Comparison of ENCODE assay signal across 24 mouse cellular contexts in the genomic region with DNA sequence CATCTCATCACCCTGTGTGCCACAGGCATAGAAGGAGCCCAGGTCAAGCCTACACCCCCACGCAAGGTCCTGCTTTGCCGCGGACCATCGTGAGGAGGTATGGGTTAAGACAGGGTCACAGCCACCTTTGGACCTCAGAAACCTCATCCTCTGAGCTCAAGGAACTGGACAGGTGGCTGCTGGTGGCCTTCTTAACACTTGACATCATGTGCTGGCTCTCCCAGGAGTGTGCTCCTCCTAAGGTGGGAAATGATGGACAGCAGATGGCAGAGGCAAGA. TPM values are rescaled to one million over a fixed set of nuclear protein-coding genes. Genes with fewer than 3 reads are reported as not detected.
A peak's percentile ranks its signal among the peaks of the same experiment; 100 is the strongest.
DNase-seq lines count a peak whose midpoint lies in the region; ATAC-seq and TF ChIP-seq lines count a peak whose summit lies in the region.
"Had no signal": no experiment of that assay in that cellular context is flagged by ENCODE, and none has a peak within 500 bp of the region (broad histone marks: within the 10 kb centered on the region; RNA-seq: fewer than 3 reads in every experiment).

No protein-coding gene starts in this region.

- no peaks in the 10 kb centered on the region for H3K36me3 ChIP-seq in heart, embryonic 12.5 days
- H3K36me3 ChIP-seq in kidney, embryonic 16.5 days (ENCODE audit: insufficient read depth, low read length): no peaks in the 10 kb centered on the region
- no peaks in the 10 kb centered on the region for H3K36me3 ChIP-seq in spleen, adult 2 months (ENCODE audit: control insufficient read depth, insufficient read depth, low read length)
- no peaks in the 10 kb centered on the region for H3K36me3 ChIP-seq in small intestine, adult 2 months (ENCODE audit: control insufficient read depth, insufficient read depth, low read length)
- H3K36me3 ChIP-seq: embryonic facial prominence, embryonic 15.5 days; hindbrain, embryonic 13.5 days; midbrain, embryonic 15.5 days; neural tube, embryonic 15.5 days; stomach, embryonic 15.5 days had no signal

- no peak for DNase-seq in heart, postnatal 36 days
- DNase-seq in kidney, postnatal 10 days: no peak
- no peak for DNase-seq in spleen, adult 2 months (ENCODE audit: low read depth in 1 of 2, low spot score in 2 of 2)
- no peak for DNase-seq in spleen, postnatal 10 days (ENCODE audit: low spot score in 2 of 2)
- DNase-seq: cerebellum, adult 18-20 months; cerebellum, postnatal 36 days; gastrocnemius, postnatal 36 days; layer of hippocampus, postnatal 36 days; lung, postnatal 10 days had no signal

- H3K27me3 ChIP-seq in heart, embryonic 12.5 days (replicated peaks): no peaks in the 10 kb centered on the region; the same call in 1 of the 2 replicates
- H3K27me3 ChIP-seq in kidney, embryonic 16.5 days (ENCODE audit: insufficient read depth, low read length): no peaks in the 10 kb centered on the region
- H3K27me3 ChIP-seq in spleen, adult 2 months (ENCODE audit: control insufficient read depth, insufficient read depth, low read length): no peaks in the 10 kb centered on the region
- H3K27me3 ChIP-seq in small intestine, adult 2 months (ENCODE audit: control insufficient read depth, insufficient read depth, low read length): no peaks in the 10 kb centered on the region
- H3K27me3 ChIP-seq: embryonic facial prominence, embryonic 15.5 days; midbrain, embryonic 15.5 days; neural tube, embryonic 15.5 days; stomach, embryonic 15.5 days had no signal

- no peak overlapping the region for H3K4me2 ChIP-seq in heart, embryonic 12.5 days
- H3K4me2 ChIP-seq in kidney, embryonic 16.5 days (replicated peaks; ENCODE audit: low read depth, low read length): no peak overlapping the region
- H3K4me2 ChIP-seq: embryonic facial prominence, embryonic 15.5 days; heart, embryonic 11.5 days; hindbrain, embryonic 13.5 days; midbrain, embryonic 15.5 days; neural tube, embryonic 15.5 days; stomach, embryonic 15.5 days had no signal

- H3K27ac ChIP-seq in heart, embryonic 12.5 days (ENCODE audit: poor library complexity, severe bottlenecking): peak overlapping the region; percentile 34
- peak overlapping the region; percentile 54 for H3K27ac ChIP-seq in kidney, embryonic 16.5 days (ENCODE audit: low read length)
- peak overlapping the region; percentile 88 for H3K27ac ChIP-seq in spleen, adult 2 months (ENCODE audit: insufficient read depth, low read length)
- H3K27ac ChIP-seq in small intestine, adult 2 months (ENCODE audit: insufficient read depth, low read depth, low read length): peak overlapping the region; percentile 71
- H3K27ac ChIP-seq: embryonic facial prominence, embryonic 15.5 days; hindbrain, embryonic 13.5 days; layer of hippocampus, adult 2 months; midbrain, embryonic 15.5 days; neural tube, embryonic 15.5 days; stomach, embryonic 15.5 days had no signal

- H3K4me3 ChIP-seq in heart, embryonic 12.5 days: no peak overlapping the region
- H3K4me3 ChIP-seq in kidney, embryonic 16.5 days (ENCODE audit: low read length): no peak overlapping the region
- H3K4me3 ChIP-seq in spleen, adult 2 months (ENCODE audit: extremely low read depth, insufficient read depth, insufficient read length): peak overlapping the region; percentile 58
- peak overlapping the region; percentile 56 for H3K4me3 ChIP-seq in small intestine, adult 2 months (ENCODE audit: low read depth, low read length)
- H3K4me3 ChIP-seq: embryonic facial prominence, embryonic 15.5 days; hindbrain, embryonic 13.5 days; layer of hippocampus, adult 2 months; midbrain, embryonic 15.5 days; myocyte; neural tube, embryonic 15.5 days; stomach, embryonic 15.5 days had no signal

- ATAC-seq in heart, embryonic 12.5 days (ENCODE audit: insufficient number of reproducible peaks, low FRiP score): no peak
- no peak for ATAC-seq in kidney, embryonic 16.5 days (ENCODE audit: low FRiP score, low TSS enrichment)
- ATAC-seq in megakaryocyte-erythroid progenitor cell, adult 5-6 weeks (replicated peaks; ENCODE audit: low FRiP score, low TSS enrichment, poor library complexity, severe bottlenecking): no peak
- ATAC-seq: forebrain, embryonic 16.5 days; midbrain, embryonic 15.5 days had no signal

- no peak overlapping the region for H3K9ac ChIP-seq in heart, embryonic 12.5 days
- no peak overlapping the region for H3K9ac ChIP-seq in kidney, embryonic 16.5 days (replicated peaks; ENCODE audit: low read length)
- H3K9ac ChIP-seq: embryonic facial prominence, embryonic 15.5 days; hindbrain, embryonic 13.5 days; midbrain, embryonic 15.5 days; neural tube, embryonic 15.5 days; stomach, embryonic 15.5 days had no signal

- peaks cover 11% of the 10 kb centered on the region for H3K4me1 ChIP-seq in heart, embryonic 12.5 days (replicated peaks)
- H3K4me1 ChIP-seq in kidney, embryonic 16.5 days (ENCODE audit: insufficient read depth, low read length): peaks cover 13% of the 10 kb centered on the region
- H3K4me1 ChIP-seq in spleen, adult 2 months (ENCODE audit: control insufficient read depth, insufficient read depth, insufficient read length): peaks cover 21% of the 10 kb centered on the region; the same call in 1 of the 2 replicates
- H3K4me1 ChIP-seq in small intestine, adult 2 months (ENCODE audit: control insufficient read depth, insufficient read depth, insufficient read length, low read length): no peaks in the 10 kb centered on the region
- H3K4me1 ChIP-seq: embryonic facial prominence, embryonic 15.5 days; stomach, embryonic 15.5 days had no signal

- intact Hi-C loops in heart, postnatal 36 days (cut with DNase I): no loop called here

- TF ChIP-seq CTCF in spleen, adult 2 months (IDR thresholded peaks at IDR 0.05; ENCODE audit: extremely low read depth, insufficient read depth, insufficient read length, insufficient replicate concordance): no peak
- TF ChIP-seq CTCF in small intestine, adult 2 months (IDR thresholded peaks at IDR 0.05; ENCODE audit: extremely low read depth, insufficient read length, insufficient replicate concordance, low read depth, low read length): no peak

- no peak for TF ChIP-seq POLR2A in spleen, adult 2 months (IDR thresholded peaks at IDR 0.05; ENCODE audit: low read depth, low read length)
- no peak for TF ChIP-seq POLR2A in small intestine, adult 2 months (IDR thresholded peaks at IDR 0.05; ENCODE audit: low read depth, low read length)

- WGBS in heart, embryonic 12.5 days: 94% methylated on average over 4 of the region's 4 CpGs
- 84% methylated on average over 4 of the region's 4 CpGs for WGBS in kidney, embryonic 16.5 days
- WGBS in spleen, adult 2 months: 89% methylated on average over 4 of the region's 4 CpGs
- WGBS in small intestine, adult 2 months: 98% methylated on average over 4 of the region's 4 CpGs

- H3K9me3 ChIP-seq in heart, embryonic 12.5 days (replicated peaks): no peaks in the 10 kb centered on the region
- H3K9me3 ChIP-seq in kidney, embryonic 16.5 days (ENCODE audit: low read length): no peaks in the 10 kb centered on the region
- H3K9me3 ChIP-seq: embryonic facial prominence, embryonic 15.5 days; hindbrain, embryonic 13.5 days; megakaryocyte, embryonic 14.5 days; midbrain, embryonic 15.5 days; neural tube, embryonic 15.5 days; stomach, embryonic 15.5 days had no signal

RNA-seq across cellular contexts. Expression of a gene that starts 0.4 kb away (rescaled TPM):
- polyA plus RNA-seq in heart, embryonic 12.5 days (2016; fragmentation: Nextera tagmentation; extraction: Ambion mirVana): 3.5 and 4.1 TPM in 2 replicates
- total RNA-seq in heart, postnatal 36 days (2021): 1 to 10 TPM in 1 of 2 experiments, under 1 TPM in 1; 0.72 to 1.5 TPM
- polyA plus RNA-seq in kidney, embryonic 16.5 days (2015; fragmentation: Nextera tagmentation; extraction: Ambion mirVana): 10.8 and 13.0 TPM in 2 replicates
- polyA plus RNA-seq in spleen, adult 2 months (2012; rRNA removed): 109 and 117 TPM in 2 replicates
- polyA plus RNA-seq in small intestine, adult 2 months (2012; rRNA removed): 8.3 and 15.0 TPM in 2 replicates
- 12.7 and 12.8 TPM in 2 replicates for total RNA-seq in megakaryocyte-erythroid progenitor cell, adult 5-6 weeks (2014; fragmentation: Nextera tagmentation)
- total RNA-seq in megakaryocyte-erythroid progenitor cell, adult 5-6 weeks (2017): 3.7 and 11.6 TPM in 2 replicates

RNA-seq across cellular contexts. Expression of a gene that starts 5.3 kb away (rescaled TPM):
- polyA plus RNA-seq in heart, embryonic 12.5 days (2016; fragmentation: Nextera tagmentation; extraction: Ambion mirVana): 4.3 and 4.7 TPM in 2 replicates
- under 1 TPM; 0.46 to 1.00 TPM for total RNA-seq in heart, postnatal 36 days (2021)
- polyA plus RNA-seq in kidney, embryonic 16.5 days (2015; fragmentation: Nextera tagmentation; extraction: Ambion mirVana): 35.9 and 37.8 TPM in 2 replicates
- 10.9 and 17.2 TPM in 2 replicates for polyA plus RNA-seq in spleen, adult 2 months (2012; rRNA removed)
- polyA plus RNA-seq in small intestine, adult 2 months (2012; rRNA removed): 0.65 and 1.3 TPM in 2 replicates
- not detected in 2 replicates for total RNA-seq in megakaryocyte-erythroid progenitor cell, adult 5-6 weeks (2014; fragmentation: Nextera tagmentation)
- not detected in 2 replicates for total RNA-seq in megakaryocyte-erythroid progenitor cell, adult 5-6 weeks (2017)
- total RNA-seq: gastrocnemius, postnatal 36 days; left cerebral cortex, postnatal 14 days had no signal
- polyA plus RNA-seq: neural tube, embryonic 15.5 days had no signal

RNA-seq across cellular contexts. Expression of a gene that starts 27.4 kb away (rescaled TPM):
- polyA plus RNA-seq in heart, embryonic 12.5 days (2016; fragmentation: Nextera tagmentation; extraction: Ambion mirVana): 155 and 156 TPM in 2 replicates
- 100 to 1,000 TPM; 125 to 129 TPM for total RNA-seq in heart, postnatal 36 days (2021)
- 296 and 307 TPM in 2 replicates for polyA plus RNA-seq in kidney, embryonic 16.5 days (2015; fragmentation: Nextera tagmentation; extraction: Ambion mirVana)
- polyA plus RNA-seq in spleen, adult 2 months (2012; rRNA removed): 185 and 203 TPM in 2 replicates
- polyA plus RNA-seq in small intestine, adult 2 months (2012; rRNA removed): 171 and 202 TPM in 2 replicates
- total RNA-seq in megakaryocyte-erythroid progenitor cell, adult 5-6 weeks (2014; fragmentation: Nextera tagmentation): 425 and 431 TPM in 2 replicates
- total RNA-seq in megakaryocyte-erythroid progenitor cell, adult 5-6 weeks (2017): 323 and 412 TPM in 2 replicates

RNA-seq across cellular contexts. Expression of a gene that starts 27.4 kb away (rescaled TPM):
- polyA plus RNA-seq in heart, embryonic 12.5 days (2016; fragmentation: Nextera tagmentation; extraction: Ambion mirVana): 139 and 153 TPM in 2 replicates
- 10 to 100 TPM; 42.7 to 43.6 TPM for total RNA-seq in heart, postnatal 36 days (2021)
- polyA plus RNA-seq in kidney, embryonic 16.5 days (2015; fragmentation: Nextera tagmentation; extraction: Ambion mirVana): 216 and 221 TPM in 2 replicates
- 119 and 129 TPM in 2 replicates for polyA plus RNA-seq in spleen, adult 2 months (2012; rRNA removed)
- 77.1 and 132 TPM in 2 replicates for polyA plus RNA-seq in small intestine, adult 2 months (2012; rRNA removed)
- total RNA-seq in megakaryocyte-erythroid progenitor cell, adult 5-6 weeks (2014; fragmentation: Nextera tagmentation): 116 and 126 TPM in 2 replicates
- 89.9 and 120 TPM in 2 replicates for total RNA-seq in megakaryocyte-erythroid progenitor cell, adult 5-6 weeks (2017)

RNA-seq across cellular contexts. Expression of a gene that starts 30.5 kb away (rescaled TPM):
- 140 and 146 TPM in 2 replicates for polyA plus RNA-seq in heart, embryonic 12.5 days (2016; fragmentation: Nextera tagmentation; extraction: Ambion mirVana)
- 10 to 100 TPM; 17.7 to 21.1 TPM for total RNA-seq in heart, postnatal 36 days (2021)
- polyA plus RNA-seq in kidney, embryonic 16.5 days (2015; fragmentation: Nextera tagmentation; extraction: Ambion mirVana): 285 and 304 TPM in 2 replicates
- polyA plus RNA-seq in spleen, adult 2 months (2012; rRNA removed): 55.1 and 69.0 TPM in 2 replicates
- polyA plus RNA-seq in small intestine, adult 2 months (2012; rRNA removed): 13.7 and 31.1 TPM in 2 replicates
- total RNA-seq in megakaryocyte-erythroid progenitor cell, adult 5-6 weeks (2014; fragmentation: Nextera tagmentation): 136 and 147 TPM in 2 replicates
- 72.7 and 76.2 TPM in 2 replicates for total RNA-seq in megakaryocyte-erythroid progenitor cell, adult 5-6 weeks (2017)

Comparison
In these comparisons a context has a peak if more than half of its experiments do, and no peak if none do; other contexts are left out.
1. H3K27ac ChIP-seq: peak in every context shown above with its lines; median percentile 88 in spleen, adult 2 months; 71 in small intestine, adult 2 months; 54 in kidney, embryonic 16.5 days; 34 in heart, embryonic 12.5 days.
2. H3K4me3 ChIP-seq: peak in spleen, adult 2 months (single experiment) and small intestine, adult 2 months (single experiment); none in heart, embryonic 12.5 days (single experiment) and kidney, embryonic 16.5 days (single experiment).